Mouse (Mus musculus): ENCODE data around the gene Sin3b. TPM values are rescaled to one million over a fixed set of nuclear protein-coding genes. Genes with fewer than 3 reads are reported as not detected.
A peak's percentile ranks its signal among the peaks of the same experiment; 100 is the strongest.

The Sin3b gene
- polyA plus RNA-seq, 1 experiment from 2014 or later, result 87.7 TPM

DNA sequence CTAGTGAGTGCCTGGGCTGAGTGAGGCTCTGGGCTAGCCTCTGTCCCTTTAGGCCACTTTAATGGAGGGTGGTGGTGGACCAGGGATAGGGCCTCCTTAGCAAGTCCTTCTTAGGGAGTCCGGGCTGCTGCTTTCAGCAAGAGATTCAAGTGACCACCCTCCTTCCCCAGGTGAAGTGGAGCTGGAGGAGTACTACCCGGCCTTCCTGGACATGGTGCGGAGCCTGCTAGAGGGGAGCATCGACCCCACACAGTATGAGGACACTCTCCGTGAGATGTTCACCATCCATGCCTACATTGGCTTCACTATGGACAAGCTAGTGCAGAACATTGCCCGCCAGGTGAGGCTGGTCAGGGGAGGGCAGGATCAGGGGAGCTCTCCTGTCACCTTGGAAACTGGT lies 27.2 kb downstream of the Sin3b start:
- no peak overlapping the region for H3K4me3 ChIP-seq (ENCODE audit: low read depth, low read length)
- no peaks in the 10 kb centered on the region for H3K27me3 ChIP-seq (ENCODE audit: insufficient read depth, low read length)
- peak; percentile 8 for DNase-seq
- H3K4me1 ChIP-seq (ENCODE audit: insufficient read depth), result no peaks in the 10 kb centered on the region
- no peak for ATAC-seq
- H3K9ac ChIP-seq (replicated peaks), result no peak overlapping the region
- 87% methylated on average over 6 of the region's 6 CpGs for WGBS (ENCODE audit: insufficient replicate concordance)
- H3K36me3 ChIP-seq (replicated peaks; ENCODE audit: insufficient read depth, low read length), result peaks cover 80% of the 10 kb centered on the region
- no peaks in the 10 kb centered on the region for H3K9me3 ChIP-seq (ENCODE audit: low read length)
- no peak overlapping the region for H3K4me2 ChIP-seq (ENCODE audit: low read depth, low read length)
- TF ChIP-seq CTCF (IDR thresholded peaks at IDR 0.05; ENCODE audit: low read depth) (no peak), EP300 (IDR thresholded peaks at IDR 0.05; ENCODE audit: low read depth) (no peak)
- no peak overlapping the region for H3K27ac ChIP-seq (ENCODE audit: low read depth)

DNA sequence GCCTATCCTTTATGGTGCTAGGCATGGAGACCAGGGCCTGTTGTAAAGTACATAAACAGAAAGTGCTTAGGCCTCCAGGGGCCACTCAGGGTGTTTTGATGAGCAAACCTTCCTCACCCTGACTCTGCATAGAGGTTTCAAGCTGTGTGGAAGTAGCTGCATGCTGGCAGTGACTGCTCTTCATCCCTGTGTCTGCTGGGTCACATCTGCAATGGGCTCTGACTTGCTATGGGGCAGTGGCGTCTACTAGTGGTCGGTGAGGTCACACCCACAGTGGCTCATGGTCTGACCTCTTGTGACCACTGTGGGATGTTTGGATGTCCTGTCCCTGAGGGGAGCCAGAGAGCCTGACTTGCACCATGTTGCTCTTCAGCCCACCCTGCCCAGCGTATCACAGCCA lies 28.0 kb downstream of the Sin3b start:
- Histone ChIP-seq H3K4me2 (ENCODE audit: low read depth, low read length) (no peak overlapping the region), H3K4me3 (ENCODE audit: low read depth, low read length) (no peak overlapping the region), H3K9me3 (ENCODE audit: low read length) (no peaks in the 10 kb centered on the region), H3K36me3 (replicated peaks; ENCODE audit: insufficient read depth, low read length) (peaks cover 78% of the 10 kb centered on the region), H3K27ac (ENCODE audit: low read depth) (no peak overlapping the region), H3K9ac (replicated peaks) (no peak overlapping the region), H3K27me3 (ENCODE audit: insufficient read depth, low read length) (no peaks in the 10 kb centered on the region), H3K4me1 (ENCODE audit: insufficient read depth) (no peaks in the 10 kb centered on the region)
- WGBS (ENCODE audit: insufficient replicate concordance), result 84% methylated on average over 3 of the region's 3 CpGs
- TF ChIP-seq CTCF (IDR thresholded peaks at IDR 0.05; ENCODE audit: low read depth), result no peak
- TF ChIP-seq EP300 (IDR thresholded peaks at IDR 0.05; ENCODE audit: low read depth), result no peak
- DNase-seq (peak; percentile 10), ATAC-seq (no peak)

DNA sequence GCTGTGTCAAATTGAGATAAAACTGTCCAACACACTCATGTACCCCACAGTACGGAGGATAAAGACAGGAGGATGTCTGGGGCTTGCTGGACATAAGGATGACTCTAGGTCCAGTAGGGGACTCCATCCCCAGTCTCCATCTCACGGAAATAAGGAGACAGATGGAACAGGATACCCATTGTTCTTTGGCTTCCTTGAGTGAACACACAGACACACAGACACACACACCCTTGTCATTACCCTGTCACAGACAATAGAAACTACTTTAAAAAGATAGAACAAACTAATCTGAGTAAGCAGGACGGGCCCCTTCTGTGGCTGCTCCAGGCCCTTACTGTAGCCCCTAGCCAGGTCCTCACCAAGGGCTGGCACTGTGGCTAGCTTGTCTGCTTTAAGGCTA lies 29.2 kb downstream of the Sin3b start:
- no peak for TF ChIP-seq EP300 (IDR thresholded peaks at IDR 0.05; ENCODE audit: low read depth)
- TF ChIP-seq CTCF (IDR thresholded peaks at IDR 0.05; ENCODE audit: low read depth), result no peak
- Histone ChIP-seq H3K9me3 (ENCODE audit: low read length) (no peaks in the 10 kb centered on the region), H3K9ac (replicated peaks) (no peak overlapping the region), H3K36me3 (replicated peaks; ENCODE audit: insufficient read depth, low read length) (peaks cover 72% of the 10 kb centered on the region), H3K4me3 (ENCODE audit: low read depth, low read length) (no peak overlapping the region), H3K4me2 (ENCODE audit: low read depth, low read length) (no peak overlapping the region), H3K4me1 (ENCODE audit: insufficient read depth) (no peaks in the 10 kb centered on the region), H3K27me3 (ENCODE audit: insufficient read depth, low read length) (no peaks in the 10 kb centered on the region), H3K27ac (ENCODE audit: low read depth) (no peak overlapping the region)
- DNase-seq (peak; percentile 6), ATAC-seq (no peak)
- 83% methylated on average over 3 of the region's 3 CpGs for WGBS (ENCODE audit: insufficient replicate concordance)

DNA sequence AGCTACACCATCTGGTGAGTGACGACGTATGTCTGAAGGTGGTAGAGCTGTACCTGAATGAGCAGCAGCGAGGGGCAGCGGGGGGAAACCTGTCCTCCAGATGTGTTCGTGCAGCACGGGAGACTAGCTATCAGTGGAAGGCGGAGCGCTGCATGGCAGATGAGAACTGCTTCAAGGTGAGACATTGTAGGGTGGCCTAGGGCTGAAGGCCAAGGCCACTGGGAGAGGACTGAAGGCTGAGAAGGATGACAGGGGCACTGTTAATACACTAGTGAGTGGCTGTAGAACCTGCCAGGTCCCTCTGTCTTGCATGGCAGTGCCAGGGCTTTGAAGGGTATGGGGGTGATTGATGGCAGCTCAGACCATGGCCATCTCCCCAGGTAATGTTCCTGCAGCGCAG lies 30.1 kb downstream of the Sin3b start:
- H3K36me3 ChIP-seq (replicated peaks; ENCODE audit: insufficient read depth, low read length), result peaks cover 70% of the 10 kb centered on the region
- DNase-seq (peak; percentile 9), ATAC-seq (no peak)
- no peaks in the 10 kb centered on the region for H3K4me1 ChIP-seq (ENCODE audit: insufficient read depth)
- no peak overlapping the region for H3K4me2 ChIP-seq (ENCODE audit: low read depth, low read length)
- H3K9me3 ChIP-seq (ENCODE audit: low read length), result no peaks in the 10 kb centered on the region
- no peak overlapping the region for H3K27ac ChIP-seq (ENCODE audit: low read depth)
- H3K4me3 ChIP-seq (ENCODE audit: low read depth, low read length), result no peak overlapping the region
- TF ChIP-seq CTCF (IDR thresholded peaks at IDR 0.05; ENCODE audit: low read depth), result no peak
- TF ChIP-seq EP300 (IDR thresholded peaks at IDR 0.05; ENCODE audit: low read depth), result no peak
- no peaks in the 10 kb centered on the region for H3K27me3 ChIP-seq (ENCODE audit: insufficient read depth, low read length)
- no peak overlapping the region for H3K9ac ChIP-seq (replicated peaks)
- 90% methylated on average over 9 of the region's 9 CpGs for WGBS (ENCODE audit: insufficient replicate concordance)

DNA sequence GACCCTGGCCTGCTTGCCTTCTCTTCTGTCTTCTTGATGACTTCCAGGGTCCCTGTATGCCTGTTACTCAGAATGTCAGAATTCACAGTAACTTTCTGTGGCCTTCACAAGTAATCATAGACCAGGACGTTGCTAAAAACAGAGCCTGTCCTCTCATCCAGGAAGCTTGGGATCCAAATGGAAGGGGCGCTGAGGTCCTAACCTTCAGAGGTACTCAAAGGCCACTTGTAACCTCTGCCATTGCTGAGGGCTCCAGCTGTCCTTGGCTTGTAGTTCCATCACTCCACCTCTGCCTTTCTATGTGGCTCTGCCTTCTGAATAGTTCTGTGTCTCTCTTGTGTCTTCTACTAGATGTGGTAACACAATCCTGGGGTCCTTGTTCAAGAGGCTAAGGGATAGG lies 30.7 kb downstream of the Sin3b start:
- H3K4me2 ChIP-seq (ENCODE audit: low read depth, low read length), result no peak overlapping the region
- no peak overlapping the region for H3K4me3 ChIP-seq (ENCODE audit: low read depth, low read length)
- H3K36me3 ChIP-seq (replicated peaks; ENCODE audit: insufficient read depth, low read length), result peaks cover 68% of the 10 kb centered on the region
- H3K4me1 ChIP-seq (ENCODE audit: insufficient read depth), result no peaks in the 10 kb centered on the region
- H3K27ac ChIP-seq (ENCODE audit: low read depth), result no peak overlapping the region
- TF ChIP-seq EP300 (IDR thresholded peaks at IDR 0.05; ENCODE audit: low read depth) (no peak), CTCF (IDR thresholded peaks at IDR 0.05; ENCODE audit: low read depth) (no peak)
- ATAC-seq (no peak), DNase-seq (peak; percentile 5)
- WGBS (ENCODE audit: insufficient replicate concordance), result 96% methylated on average over 2 of the region's 2 CpGs
- no peak overlapping the region for H3K9ac ChIP-seq (replicated peaks)
- no peaks in the 10 kb centered on the region for H3K9me3 ChIP-seq (ENCODE audit: low read length)
- H3K27me3 ChIP-seq (ENCODE audit: insufficient read depth, low read length), result no peaks in the 10 kb centered on the region

DNA sequence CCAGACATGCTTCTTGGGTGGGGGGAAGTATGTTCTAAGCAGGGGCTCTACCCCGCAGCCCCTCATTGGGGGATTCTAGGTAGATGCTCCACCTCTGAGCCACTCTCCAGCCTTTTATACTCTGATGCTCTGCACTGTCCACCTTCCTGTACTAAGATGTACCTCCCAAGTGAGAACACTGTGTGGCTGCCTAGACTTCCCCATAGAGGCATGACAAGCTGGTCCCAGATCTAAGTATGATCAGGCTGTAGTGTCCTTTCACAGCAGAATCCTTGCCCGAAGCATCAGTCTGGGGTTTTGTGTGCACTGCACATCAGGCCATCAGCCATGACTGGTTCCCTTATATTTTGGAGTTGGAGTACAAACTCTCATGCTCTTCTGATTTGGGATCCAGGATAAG lies 32.9 kb downstream of the Sin3b start:
- Histone ChIP-seq H3K27ac (ENCODE audit: low read depth) (no peak overlapping the region), H3K27me3 (ENCODE audit: insufficient read depth, low read length) (no peaks in the 10 kb centered on the region), H3K4me1 (ENCODE audit: insufficient read depth) (no peaks in the 10 kb centered on the region), H3K36me3 (replicated peaks; ENCODE audit: insufficient read depth, low read length) (peaks cover 47% of the 10 kb centered on the region), H3K9ac (replicated peaks) (no peak overlapping the region), H3K4me3 (ENCODE audit: low read depth, low read length) (no peak overlapping the region), H3K9me3 (ENCODE audit: low read length) (no peaks in the 10 kb centered on the region), H3K4me2 (ENCODE audit: low read depth, low read length) (no peak overlapping the region)
- ATAC-seq, result no peak
- TF ChIP-seq CTCF (IDR thresholded peaks at IDR 0.05; ENCODE audit: low read depth) (no peak), EP300 (IDR thresholded peaks at IDR 0.05; ENCODE audit: low read depth) (no peak)
- DNase-seq, result peak; percentile 8
- WGBS (ENCODE audit: insufficient replicate concordance), result 87% methylated on average over 2 of the region's 2 CpGs

Data from liver, postnatal 0 days (tissue).